31 mouse cellular contexts compared by ENCODE assay signal in genomic region chr7:73158833-73159232, GRCm38 (mm10).
"Had no signal": no experiment of that assay in that cellular context is flagged by ENCODE, and none has a peak within 500 bp of the region (broad histone marks: within the 10 kb centered on the region; RNA-seq: fewer than 3 reads in every experiment).

No protein-coding gene starts in this region.

- DNase-seq: left cerebral cortex, postnatal 4 days; liver; liver, embryonic 13.5 days; liver, postnatal 0 days; lung, adult 18-20 months; lung, adult 2 months; lung, embryonic 14.5 days; lung, postnatal 10 days; lung, postnatal 14 days; lung, postnatal 36 days; lung, postnatal 4 days; midbrain, embryonic 14.5 days had no signal

- H3K9ac ChIP-seq: limb, embryonic 12.5 days; limb, embryonic 13.5 days; limb, embryonic 15.5 days; liver, embryonic 12.5 days; liver, embryonic 13.5 days; liver, embryonic 14.5 days; liver, embryonic 15.5 days; liver, postnatal 0 days; lung, embryonic 14.5 days; lung, embryonic 15.5 days; midbrain, embryonic 12.5 days; midbrain, embryonic 13.5 days; midbrain, embryonic 15.5 days had no signal

- ATAC-seq: liver, embryonic 12.5 days; liver, postnatal 0 days; lung, postnatal 0 days; midbrain, embryonic 13.5 days; midbrain, embryonic 15.5 days; midbrain, embryonic 16.5 days had no signal

- H3K4me1 ChIP-seq: liver, embryonic 12.5 days; liver, embryonic 13.5 days; liver, embryonic 15.5 days; lung, embryonic 15.5 days; megakaryocyte, embryonic 14.5 days; midbrain, embryonic 15.5 days had no signal

- H3K27me3 ChIP-seq: limb, embryonic 12.5 days; limb, embryonic 13.5 days; limb, embryonic 15.5 days; liver, embryonic 12.5 days; liver, embryonic 13.5 days; liver, embryonic 15.5 days; lung, embryonic 15.5 days; megakaryocyte, embryonic 14.5 days; midbrain, embryonic 13.5 days; midbrain, embryonic 15.5 days had no signal

- H3K9me3 ChIP-seq: limb, embryonic 10.5 days; limb, embryonic 12.5 days; limb, embryonic 13.5 days; limb, embryonic 15.5 days; liver, embryonic 12.5 days; liver, embryonic 13.5 days; liver, embryonic 15.5 days; lung, embryonic 15.5 days; midbrain, embryonic 12.5 days; midbrain, embryonic 13.5 days; midbrain, embryonic 15.5 days had no signal

- H3K27ac ChIP-seq: left cerebral cortex, adult 2 months; limb, embryonic 10.5 days; limb, embryonic 12.5 days; limb, embryonic 13.5 days; limb, embryonic 15.5 days; liver, embryonic 12.5 days; liver, embryonic 13.5 days; liver, embryonic 14.5 days; liver, embryonic 15.5 days; lung, embryonic 15.5 days; macrophage; midbrain, embryonic 12.5 days; midbrain, embryonic 13.5 days; midbrain, embryonic 15.5 days had no signal

- H3K36me3 ChIP-seq: limb, embryonic 10.5 days; limb, embryonic 12.5 days; limb, embryonic 13.5 days; limb, embryonic 15.5 days; liver, embryonic 12.5 days; liver, embryonic 13.5 days; liver, embryonic 15.5 days; lung, embryonic 15.5 days; midbrain, embryonic 12.5 days; midbrain, embryonic 13.5 days; midbrain, embryonic 15.5 days had no signal

- H3K4me2 ChIP-seq: limb, embryonic 12.5 days; limb, embryonic 13.5 days; limb, embryonic 15.5 days; liver, embryonic 11.5 days; liver, embryonic 12.5 days; liver, embryonic 13.5 days; liver, embryonic 15.5 days; lung, embryonic 14.5 days; lung, embryonic 15.5 days; midbrain, embryonic 11.5 days; midbrain, embryonic 12.5 days; midbrain, embryonic 13.5 days; midbrain, embryonic 15.5 days had no signal

- H3K4me3 ChIP-seq: left cerebral cortex, adult 2 months; limb, embryonic 10.5 days; limb, embryonic 12.5 days; limb, embryonic 13.5 days; limb, embryonic 15.5 days; liver, embryonic 12.5 days; liver, embryonic 13.5 days; liver, embryonic 15.5 days; lung, embryonic 15.5 days; megakaryocyte, embryonic 14.5 days; midbrain, embryonic 12.5 days; midbrain, embryonic 13.5 days; midbrain, embryonic 15.5 days; myocyte had no signal
